ENCODE assay signal across 36 mouse cellular contexts in genomic region chr5:35537474-35537873, GRCm38 (mm10). TPM values are rescaled to one million over a fixed set of nuclear protein-coding genes. Genes with fewer than 3 reads are reported as not detected.
"Had no signal": no experiment of that assay in that cellular context is flagged by ENCODE, and none has a peak within 500 bp of the region (broad histone marks: within the 10 kb centered on the region; RNA-seq: fewer than 3 reads in every experiment).

No protein-coding gene starts in this region.

- H3K36me3 ChIP-seq: limb, embryonic 10.5 days; limb, embryonic 12.5 days; limb, embryonic 13.5 days; limb, embryonic 15.5 days; liver, embryonic 12.5 days; liver, embryonic 13.5 days; liver, embryonic 15.5 days; lung, embryonic 15.5 days; midbrain, embryonic 10.5 days; midbrain, embryonic 12.5 days; midbrain, embryonic 13.5 days; midbrain, embryonic 15.5 days; neural tube, embryonic 12.5 days had no signal

- H3K9ac ChIP-seq: limb, embryonic 12.5 days; limb, embryonic 13.5 days; limb, embryonic 15.5 days; liver, embryonic 12.5 days; liver, embryonic 13.5 days; liver, embryonic 14.5 days; liver, embryonic 15.5 days; liver, postnatal 0 days; lung, embryonic 14.5 days; lung, embryonic 15.5 days; midbrain, embryonic 12.5 days; midbrain, embryonic 13.5 days; midbrain, embryonic 15.5 days; neural tube, embryonic 12.5 days had no signal

- H3K9me3 ChIP-seq: limb, embryonic 10.5 days; limb, embryonic 12.5 days; limb, embryonic 13.5 days; limb, embryonic 15.5 days; liver, embryonic 12.5 days; liver, embryonic 13.5 days; liver, embryonic 15.5 days; lung, embryonic 15.5 days; midbrain, embryonic 10.5 days; midbrain, embryonic 12.5 days; midbrain, embryonic 13.5 days; midbrain, embryonic 15.5 days; neural tube, embryonic 12.5 days had no signal

- H3K4me1 ChIP-seq: liver, embryonic 12.5 days; liver, embryonic 13.5 days; liver, embryonic 15.5 days; megakaryocyte, embryonic 14.5 days; midbrain, embryonic 10.5 days; midbrain, embryonic 13.5 days; midbrain, embryonic 15.5 days; neural tube, embryonic 12.5 days had no signal

- H3K4me2 ChIP-seq: limb, embryonic 12.5 days; limb, embryonic 13.5 days; limb, embryonic 15.5 days; liver, embryonic 11.5 days; liver, embryonic 12.5 days; liver, embryonic 13.5 days; liver, embryonic 15.5 days; lung, embryonic 14.5 days; lung, embryonic 15.5 days; midbrain, embryonic 11.5 days; midbrain, embryonic 12.5 days; midbrain, embryonic 13.5 days; midbrain, embryonic 15.5 days; neural tube, embryonic 12.5 days had no signal

- H3K4me3 ChIP-seq: limb, embryonic 10.5 days; limb, embryonic 12.5 days; limb, embryonic 13.5 days; limb, embryonic 15.5 days; liver, embryonic 12.5 days; liver, embryonic 13.5 days; liver, embryonic 15.5 days; lung, embryonic 15.5 days; megakaryocyte, embryonic 14.5 days; midbrain, embryonic 10.5 days; midbrain, embryonic 12.5 days; midbrain, embryonic 13.5 days; midbrain, embryonic 15.5 days; myocyte; neural tube, embryonic 12.5 days had no signal

- ATAC-seq: liver, embryonic 12.5 days; liver, postnatal 0 days; lung, postnatal 0 days; midbrain, embryonic 13.5 days; midbrain, embryonic 15.5 days; midbrain, embryonic 16.5 days had no signal

- H3K27me3 ChIP-seq: limb, embryonic 12.5 days; limb, embryonic 13.5 days; liver, embryonic 12.5 days; liver, embryonic 13.5 days; liver, embryonic 15.5 days; lung, embryonic 15.5 days; midbrain, embryonic 12.5 days; midbrain, embryonic 13.5 days; midbrain, embryonic 15.5 days; neural tube, embryonic 12.5 days had no signal

- DNase-seq: left cerebral cortex, postnatal 4 days; liver; liver, embryonic 13.5 days; liver, postnatal 0 days; lung, adult 18-20 months; lung, adult 2 months; lung, embryonic 14.5 days; lung, postnatal 10 days; lung, postnatal 14 days; lung, postnatal 36 days; lung, postnatal 4 days; midbrain, embryonic 14.5 days had no signal

- H3K27ac ChIP-seq: limb, embryonic 10.5 days; limb, embryonic 12.5 days; limb, embryonic 13.5 days; limb, embryonic 15.5 days; liver, embryonic 12.5 days; liver, embryonic 13.5 days; liver, embryonic 14.5 days; liver, embryonic 15.5 days; lung, embryonic 15.5 days; macrophage; midbrain, embryonic 10.5 days; midbrain, embryonic 12.5 days; midbrain, embryonic 13.5 days; midbrain, embryonic 15.5 days; neural tube, embryonic 12.5 days had no signal

RNA-seq across cellular contexts. Expression of gene Cpz, which starts 12.0 kb away (rescaled TPM):
- total RNA-seq: megakaryocyte progenitor cell, adult 5-6 weeks; megakaryocyte, adult 5-6 weeks; megakaryocyte-erythroid progenitor cell, adult 5-6 weeks; monocyte, adult 5-6 weeks had no signal
- polyA plus RNA-seq: macrophage had no signal
